In genomic region chr11:116515330-116516020, GRCm38 (mm10) we compare ENCODE assay signal across 11 mouse cellular contexts. TPM values are rescaled to one million over a fixed set of nuclear protein-coding genes. Genes with fewer than 3 reads are reported as not detected.
DNase-seq lines count a peak whose midpoint lies in the region; ATAC-seq and TF ChIP-seq lines count a peak whose summit lies in the region.
"Had no signal": no experiment of that assay in that cellular context is flagged by ENCODE, and none has a peak within 500 bp of the region (broad histone marks: within the 10 kb centered on the region; RNA-seq: fewer than 3 reads in every experiment).

No protein-coding gene starts in this region.

- peaks cover 0 to 4% of the 10 kb centered on the region in 2 experiments; a peak in 1 of 4 replicates for H3K4me1 ChIP-seq in heart, embryonic 14.5 days (ENCODE audit: control insufficient read depth in 2 of 2, insufficient read depth in 2 of 2, low read length in 2 of 2)
- H3K4me1 ChIP-seq in hindbrain, embryonic 14.5 days (replicated peaks; ENCODE audit: control insufficient read depth, insufficient read depth, low read length): no peaks in the 10 kb centered on the region
- peaks cover 6% of the 10 kb centered on the region; the same call in 1 of the 2 replicates for H3K4me1 ChIP-seq in midbrain, embryonic 12.5 days
- no peaks in the 10 kb centered on the region for H3K4me1 ChIP-seq in thymus, adult 2 months (replicated peaks; ENCODE audit: control insufficient read depth, insufficient read depth, low read length)

- peaks cover 5% of the 10 kb centered on the region; the same call in 1 of the 2 replicates for H3K27me3 ChIP-seq in heart, embryonic 14.5 days (ENCODE audit: control insufficient read depth, insufficient read depth, low read length)
- no peaks in the 10 kb centered on the region for H3K27me3 ChIP-seq in hindbrain, embryonic 14.5 days (ENCODE audit: control insufficient read depth, insufficient read depth, low read length)
- H3K27me3 ChIP-seq in midbrain, embryonic 12.5 days: peaks cover 20% of the 10 kb centered on the region
- no peaks in the 10 kb centered on the region for H3K27me3 ChIP-seq in thymus, adult 2 months (ENCODE audit: control insufficient read depth, insufficient read depth, low read length)

- no peak overlapping the region for H3K9ac ChIP-seq in heart, embryonic 14.5 days (ENCODE audit: low read length)
- 0 out of 2 replicates have a peak overlapping the region, but pooled peaks have one; percentile 39 for H3K9ac ChIP-seq in hindbrain, embryonic 14.5 days
- H3K9ac ChIP-seq in midbrain, embryonic 12.5 days (replicated peaks): no peak overlapping the region
- H3K9ac ChIP-seq: liver, embryonic 13.5 days had no signal

- ATAC-seq in heart, embryonic 14.5 days (ENCODE audit: insufficient number of reproducible peaks, insufficient read depth, low FRiP score, low read depth): no peak
- no peak for ATAC-seq in hindbrain, embryonic 14.5 days (ENCODE audit: low FRiP score)
- ATAC-seq in midbrain, embryonic 12.5 days (ENCODE audit: low FRiP score, low read depth): no peak

- no peak overlapping the region for H3K27ac ChIP-seq in heart, embryonic 14.5 days (replicated peaks in 1 of 2; ENCODE audit: control insufficient read depth in 1 of 2, insufficient read depth in 1 of 2, low read depth in 2 of 2, low read length in 2 of 2)
- no peak overlapping the region for H3K27ac ChIP-seq in hindbrain, embryonic 14.5 days
- H3K27ac ChIP-seq in midbrain, embryonic 12.5 days (replicated peaks): no peak overlapping the region
- no peak overlapping the region for H3K27ac ChIP-seq in thymus, adult 2 months (ENCODE audit: control insufficient read depth, insufficient read depth, low read length)
- H3K27ac ChIP-seq: liver, embryonic 13.5 days had no signal

- TF ChIP-seq POLR2A in thymus, adult 2 months (IDR thresholded peaks at IDR 0.05; ENCODE audit: control insufficient read depth, extremely low read depth, insufficient read depth, low read length, poor library complexity): no peak

- no peaks in the 10 kb centered on the region for H3K36me3 ChIP-seq in heart, embryonic 14.5 days (ENCODE audit: control insufficient read depth, insufficient read depth, low read length)
- no peaks in the 10 kb centered on the region for H3K36me3 ChIP-seq in hindbrain, embryonic 14.5 days (replicated peaks; ENCODE audit: control insufficient read depth, insufficient read depth)
- no peaks in the 10 kb centered on the region for H3K36me3 ChIP-seq in midbrain, embryonic 12.5 days
- no peaks in the 10 kb centered on the region for H3K36me3 ChIP-seq in thymus, adult 2 months (ENCODE audit: control insufficient read depth, insufficient read depth, low read length)
- H3K36me3 ChIP-seq: liver, embryonic 13.5 days had no signal

- H3K9me3 ChIP-seq in heart, embryonic 14.5 days (ENCODE audit: control insufficient read depth, low read length): no peaks in the 10 kb centered on the region
- no peaks in the 10 kb centered on the region for H3K9me3 ChIP-seq in hindbrain, embryonic 14.5 days (ENCODE audit: control insufficient read depth, low read length)
- no peaks in the 10 kb centered on the region for H3K9me3 ChIP-seq in midbrain, embryonic 12.5 days
- H3K9me3 ChIP-seq: liver, embryonic 13.5 days had no signal

- TF ChIP-seq CTCF in thymus, adult 2 months (IDR thresholded peaks at IDR 0.05; ENCODE audit: borderline replicate concordance, control insufficient read depth, extremely low read depth, insufficient read depth, low read length, poor library complexity): no peak

- peak overlapping the region; percentile 23; the same call in 1 of the 2 replicates for H3K4me2 ChIP-seq in heart, embryonic 14.5 days (ENCODE audit: low read length)
- H3K4me2 ChIP-seq in hindbrain, embryonic 14.5 days (replicated peaks): peak overlapping the region; percentile 40
- peak overlapping the region; percentile 43 for H3K4me2 ChIP-seq in midbrain, embryonic 12.5 days (replicated peaks)
- H3K4me2 ChIP-seq: liver, embryonic 13.5 days had no signal

- no peak overlapping the region for H3K4me3 ChIP-seq in heart, embryonic 14.5 days (ENCODE audit: control insufficient read depth in 1 of 2, insufficient read depth in 1 of 2, low read depth in 1 of 2, low read length in 2 of 2)
- H3K4me3 ChIP-seq in hindbrain, embryonic 14.5 days (replicated peaks; ENCODE audit: low read length): 0 out of 2 replicates have a peak overlapping the region, but pooled peaks have one; percentile 11
- peak overlapping the region; percentile 14; the same call in 1 of the 2 replicates for H3K4me3 ChIP-seq in midbrain, embryonic 12.5 days
- no peak overlapping the region for H3K4me3 ChIP-seq in thymus, adult 2 months (ENCODE audit: control insufficient read depth, insufficient read depth, low read length)
- H3K4me3 ChIP-seq: liver, embryonic 13.5 days had no signal

- no peak for DNase-seq in heart, postnatal 4 days
- DNase-seq in cerebellum, adult 9-10 months: peak; percentile 75
- no peak for DNase-seq in hindbrain, embryonic 14.5 days (ENCODE audit: low spot score)
- no peak for DNase-seq in thymus, postnatal 4 days
- DNase-seq in thymus, adult 2 months: no peak
- DNase-seq in layer of hippocampus, adult 8-10 months (ENCODE audit: low spot score in 2 of 2): no peak
- DNase-seq: liver, embryonic 13.5 days; right cerebral cortex, postnatal 25 days had no signal

- 24% methylated on average over 24 of the region's 24 CpGs for WGBS in heart, embryonic 14.5 days
- WGBS in hindbrain, embryonic 14.5 days: 19% methylated on average over 24 of the region's 24 CpGs
- WGBS in midbrain, embryonic 12.5 days: 13% methylated on average over 24 of the region's 24 CpGs
- 45% methylated on average over 24 of the region's 24 CpGs for WGBS in thymus, adult 2 months

RNA-seq across cellular contexts. Expression of gene Sphk1, which starts 15.2 kb away (rescaled TPM):
- polyA plus RNA-seq in heart, embryonic 14.5 days (2014; fragmentation: Nextera tagmentation; extraction: Ambion mirVana): 2.3 and 2.5 TPM in 2 replicates
- 1 to 10 TPM; 4.6 to 5.1 TPM for total RNA-seq in heart, postnatal 4 days (2021)
- 4.0 and 4.1 TPM in 2 replicates for polyA plus RNA-seq in hindbrain, embryonic 14.5 days (2014; fragmentation: Nextera tagmentation; extraction: Ambion mirVana)
- 4.6 and 7.1 TPM in 2 replicates for polyA plus RNA-seq in midbrain, embryonic 12.5 days (2016; fragmentation: Nextera tagmentation; extraction: Ambion mirVana)
- polyA plus RNA-seq in thymus, adult 2 months (2012; rRNA removed): 12.9 and 15.7 TPM in 2 replicates
- total RNA-seq in layer of hippocampus, adult 8-10 months (2022): 1 to 10 TPM; 2.8 to 3.6 (median 2.9) TPM

RNA-seq across cellular contexts. Expression of gene Prpsap1, which starts 21.5 kb away (rescaled TPM):
- polyA plus RNA-seq in heart, embryonic 14.5 days (2014; fragmentation: Nextera tagmentation; extraction: Ambion mirVana): 89.8 and 93.4 TPM in 2 replicates
- 10 to 100 TPM; 53.6 to 55.5 TPM for total RNA-seq in heart, postnatal 4 days (2021)
- 162 and 173 TPM in 2 replicates for polyA plus RNA-seq in hindbrain, embryonic 14.5 days (2014; fragmentation: Nextera tagmentation; extraction: Ambion mirVana)
- polyA plus RNA-seq in midbrain, embryonic 12.5 days (2016; fragmentation: Nextera tagmentation; extraction: Ambion mirVana): 175 and 183 TPM in 2 replicates
- 86.0 and 132 TPM in 2 replicates for polyA plus RNA-seq in thymus, adult 2 months (2012; rRNA removed)
- total RNA-seq in layer of hippocampus, adult 8-10 months (2022): 100 to 1,000 TPM in 1 of 4 experiments, 10 to 100 TPM in 3; 83.2 to 104 (median 89.6) TPM

RNA-seq across cellular contexts. Expression of gene Qrich2, which starts 49.4 kb away (rescaled TPM):
- polyA plus RNA-seq in heart, embryonic 14.5 days (2014; fragmentation: Nextera tagmentation; extraction: Ambion mirVana): not detected in 2 replicates
- total RNA-seq in heart, postnatal 4 days (2021): under 1 TPM in 1 of 2 experiments, not detected in 1; 0.05 TPM
- polyA plus RNA-seq in hindbrain, embryonic 14.5 days (2014; fragmentation: Nextera tagmentation; extraction: Ambion mirVana): 0.09 TPM in 1 of 2 replicates, not detected in the other
- polyA plus RNA-seq in midbrain, embryonic 12.5 days (2016; fragmentation: Nextera tagmentation; extraction: Ambion mirVana): not detected in 2 replicates
- polyA plus RNA-seq in thymus, adult 2 months (2012; rRNA removed): 0.19 and 0.24 TPM in 2 replicates
- total RNA-seq in layer of hippocampus, adult 8-10 months (2022): under 1 TPM in 1 of 4 experiments, not detected in 3; 0.14 TPM
- total RNA-seq: gastrocnemius, adult 8-10 months had no signal
- polyA plus RNA-seq: liver, embryonic 13.5 days had no signal

Comparison
In these comparisons a context has a peak if more than half of its experiments do, and no peak if none do; other contexts are left out.
1. H3K4me3 ChIP-seq: peak in hindbrain, embryonic 14.5 days (single experiment) and midbrain, embryonic 12.5 days (single experiment); none in heart, embryonic 14.5 days (0 of 2) and thymus, adult 2 months (single experiment).
2. Peak in every context shown above with its lines, with median percentiles within 50 percentile points of each other: H3K4me2 ChIP-seq.